Mouse (Mus musculus) liver (tissue): ENCODE results near the gene Fam155a.

Source experiments
- DNase-seq: peaks from one replicate; pipeline ENCODE4 v3.0.0-alpha.2; 2020; ENCODE audit warnings: mixed read lengths

The Fam155a gene

DNA sequence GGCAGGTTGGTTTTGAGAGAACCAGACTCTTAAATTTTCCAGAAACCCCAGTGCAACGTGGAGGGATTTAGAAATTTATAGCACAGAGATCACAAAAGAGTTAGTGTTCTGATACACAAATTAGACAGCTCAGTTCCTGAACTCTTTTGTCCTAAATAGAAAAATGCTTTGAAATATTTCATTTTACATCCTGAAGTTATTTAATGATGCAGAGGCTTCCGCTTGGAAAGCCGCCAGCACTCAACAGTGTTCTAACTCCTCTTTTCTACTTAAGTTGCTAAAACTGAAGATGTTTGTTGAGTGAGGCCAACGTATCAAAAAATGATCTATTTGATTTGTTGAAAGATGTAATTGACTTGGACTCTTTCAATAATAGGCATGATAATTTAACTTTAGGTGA, 609.4 kb downstream of the Fam155a start:
- no peak for DNase-seq

DNA sequence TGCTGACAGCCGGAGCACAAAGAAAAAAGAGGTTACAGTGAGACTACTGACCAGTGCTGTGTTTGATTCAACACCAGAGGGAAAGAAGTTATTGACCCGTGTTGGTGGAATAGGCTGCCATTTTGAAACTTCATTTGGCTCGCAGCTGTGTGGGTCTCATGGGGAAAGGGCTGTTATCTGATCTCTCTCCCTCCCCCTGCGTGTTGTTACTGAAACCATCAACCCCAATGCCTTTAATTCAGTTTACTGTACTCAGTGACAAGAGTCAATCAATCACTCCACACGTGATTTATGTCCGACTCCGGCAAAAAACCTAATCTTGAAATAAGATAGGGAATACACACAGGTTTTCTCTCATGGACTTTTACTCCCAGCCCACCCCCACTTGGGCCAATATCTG, 611.6 kb downstream of the Fam155a start:
- no peak for DNase-seq

DNA sequence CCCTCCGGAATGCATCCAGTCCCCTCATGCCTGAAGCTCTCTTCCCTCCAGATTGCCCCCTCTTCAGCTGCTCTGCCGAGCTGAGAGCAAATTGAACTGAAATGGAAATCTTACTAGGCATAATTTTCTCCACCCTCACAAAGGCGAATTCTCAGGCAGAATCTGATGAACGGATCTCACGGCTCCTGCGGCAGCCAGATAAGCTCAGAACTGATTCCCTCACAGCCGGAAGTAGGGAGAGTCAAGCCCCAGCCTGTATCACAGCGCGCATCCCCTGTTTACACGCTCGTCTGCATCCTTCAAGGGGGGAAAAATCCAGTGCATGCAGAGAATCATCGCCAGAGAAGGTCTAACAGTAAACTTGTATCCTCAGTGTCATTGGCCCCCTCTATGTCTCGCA, 612.3 kb downstream of the Fam155a start:
- DNase-seq, result no peak

DNA sequence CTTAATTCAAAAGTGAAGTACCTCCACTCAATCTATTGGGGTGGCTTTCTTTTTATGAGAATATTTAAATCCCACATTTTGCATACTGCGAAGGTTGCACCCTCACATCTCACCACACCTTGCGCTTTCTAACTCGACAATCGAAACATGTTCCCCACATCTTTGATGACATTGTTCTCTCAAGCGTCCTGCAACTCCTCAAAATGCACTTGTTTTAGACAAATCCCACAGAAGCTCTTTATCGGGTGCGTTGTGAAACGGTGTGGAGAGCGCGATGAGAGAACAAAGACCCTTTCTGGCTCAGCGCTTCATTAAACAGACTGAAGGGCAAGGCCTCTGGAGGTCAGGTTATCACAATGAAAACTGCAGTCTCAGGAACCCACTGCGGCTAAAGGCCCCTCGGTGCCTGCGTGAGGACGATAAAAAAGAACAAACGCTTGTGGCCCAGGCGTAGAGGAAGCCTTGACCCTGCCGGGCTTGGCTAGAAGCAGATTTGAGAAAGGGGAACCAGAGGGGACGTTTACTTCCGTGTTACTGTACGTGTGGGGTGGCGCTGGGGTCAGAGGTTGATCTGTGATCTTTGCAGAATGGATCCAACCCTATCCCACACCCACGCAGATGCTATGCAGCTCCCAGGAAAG, 613.7 kb downstream of the Fam155a start:
- DNase-seq, result peak; percentile 21
